Mouse (Mus musculus): ENCODE measurements around the gene Srrm1.

The Srrm1 gene

DNA sequence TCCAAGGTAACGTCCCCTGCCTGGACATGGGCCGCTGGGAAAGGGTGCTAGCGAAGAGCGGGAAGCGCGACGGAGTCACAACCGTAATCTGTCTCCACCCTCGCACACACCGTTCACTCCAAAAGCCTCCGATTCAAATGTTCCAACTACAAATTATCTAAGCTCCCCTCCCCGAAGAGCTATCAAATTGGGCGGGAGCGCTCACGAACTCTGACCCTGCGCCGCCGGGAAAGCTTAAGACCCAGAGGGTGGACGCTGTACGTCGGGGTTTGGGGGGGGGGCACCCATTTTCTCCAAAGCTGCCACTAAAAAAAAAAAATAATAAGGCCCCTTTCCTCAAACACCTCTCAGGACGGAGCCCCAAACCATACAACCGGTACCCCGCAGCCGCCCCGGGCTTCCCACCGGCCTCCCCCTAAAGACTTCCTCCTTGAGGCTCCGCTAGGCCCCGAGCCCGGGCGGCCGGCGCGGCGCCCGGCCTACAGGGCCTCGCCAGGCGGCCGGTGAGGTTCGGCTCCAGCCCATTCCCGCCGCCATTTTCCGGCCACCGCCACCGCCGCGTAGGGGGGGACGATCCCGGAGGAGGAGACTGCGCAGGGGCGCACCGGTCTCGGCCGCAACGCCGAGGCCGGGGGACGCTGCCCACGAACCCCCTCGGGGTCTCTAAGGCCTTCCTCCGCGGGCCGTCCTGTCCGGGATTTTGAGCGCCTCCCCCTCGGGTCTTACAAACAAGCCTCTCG is 625 bp downstream of the Srrm1 start:
- no peak for DNase-seq

DNA sequence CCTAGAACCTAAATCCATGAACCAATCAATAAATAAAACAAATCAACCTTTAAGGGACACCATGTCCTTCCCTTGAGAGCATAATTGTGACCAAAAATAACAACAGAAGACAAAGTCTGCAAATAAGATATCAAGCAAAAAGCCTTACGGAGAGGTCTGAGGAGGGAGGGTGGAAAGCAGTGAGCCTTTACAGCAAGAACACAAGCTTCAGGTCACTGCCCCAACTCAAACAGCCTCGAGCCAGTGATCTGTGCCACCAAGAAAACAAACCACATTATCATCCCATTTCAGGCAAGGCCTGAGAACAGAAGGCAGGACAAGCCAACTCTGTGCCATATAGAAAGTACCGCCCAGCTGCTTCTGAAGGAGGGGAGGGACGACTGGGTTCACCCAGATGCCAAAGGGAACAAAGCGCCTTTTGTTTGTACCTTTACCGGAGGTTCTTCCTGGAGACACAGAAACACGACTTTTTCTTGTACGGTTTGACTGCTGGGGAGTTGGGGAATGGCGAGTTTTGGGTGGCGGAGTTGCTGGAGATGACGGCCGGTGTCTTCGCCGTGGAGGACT is 15.7 kb downstream of the Srrm1 start:
- peak; percentile 89 for DNase-seq

DNA sequence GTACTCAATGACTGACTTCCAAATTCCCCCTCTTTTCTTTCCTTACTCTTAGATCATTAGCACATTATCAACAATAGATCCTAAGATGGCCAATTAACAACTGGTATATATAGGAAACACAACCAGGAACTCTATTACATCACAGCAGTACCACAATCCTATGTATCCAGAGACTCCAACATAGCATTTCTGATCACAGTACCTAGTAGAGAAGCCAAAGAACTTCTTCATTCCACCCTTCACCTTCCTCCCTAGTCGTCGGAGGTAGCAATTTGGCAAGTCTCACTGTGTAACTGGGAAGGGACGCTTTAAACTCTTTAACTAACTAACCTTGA is 17.1 kb downstream of the Srrm1 start:
- DNase-seq, result no peak

DNA sequence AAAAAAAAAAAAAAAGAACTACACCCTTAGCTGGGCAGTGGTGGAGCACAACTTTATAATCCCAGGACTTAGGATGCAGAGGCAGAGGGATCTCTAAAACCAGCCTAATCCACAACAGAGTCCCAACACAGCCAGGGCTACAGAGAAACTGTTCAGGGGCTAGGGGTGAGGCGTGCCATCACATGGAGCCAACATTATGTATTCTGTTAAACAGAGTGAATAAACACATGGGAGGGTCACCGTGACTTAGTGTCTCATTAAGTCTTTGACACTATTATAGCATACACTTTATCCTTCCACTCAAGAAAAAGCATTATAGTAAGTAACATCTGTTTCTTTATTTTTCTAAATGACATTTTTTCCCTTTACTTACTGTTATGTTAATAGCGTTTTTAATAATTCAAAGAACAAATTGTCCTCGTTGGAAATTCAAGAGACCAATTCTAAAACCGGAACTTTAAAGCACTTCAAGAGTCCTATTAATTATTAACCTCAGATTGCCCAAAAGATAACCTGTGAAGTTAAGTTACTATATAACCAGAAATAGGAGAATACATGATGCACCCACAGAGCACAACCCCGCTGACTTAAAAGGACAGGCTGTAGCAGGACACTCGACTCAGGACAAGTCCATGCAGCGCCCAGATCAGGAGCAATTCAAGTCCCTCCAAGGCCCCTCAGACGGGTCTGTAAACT is 17.6 kb downstream of the Srrm1 start:
- DNase-seq, result no peak

DNA sequence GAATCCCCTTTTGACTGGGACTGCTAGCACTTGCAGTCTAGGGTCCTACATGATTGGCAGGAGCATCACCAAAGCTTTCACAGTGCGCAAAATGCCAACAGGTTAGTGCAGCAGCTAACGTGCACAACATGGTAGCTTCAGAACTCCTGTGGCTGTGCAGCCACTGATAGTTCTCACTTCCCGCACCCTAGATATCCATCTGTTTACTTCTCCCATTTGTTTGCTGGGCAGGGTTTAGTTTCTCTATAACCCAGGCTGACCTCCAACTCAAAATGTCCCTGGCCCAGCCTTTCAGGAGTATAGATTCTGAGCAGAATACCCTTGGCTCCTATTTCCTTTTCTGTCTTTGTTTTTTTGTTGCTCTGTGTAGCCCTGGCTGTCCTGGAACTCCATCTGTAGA is 26.7 kb downstream of the Srrm1 start:
- no peak for DNase-seq

DNA sequence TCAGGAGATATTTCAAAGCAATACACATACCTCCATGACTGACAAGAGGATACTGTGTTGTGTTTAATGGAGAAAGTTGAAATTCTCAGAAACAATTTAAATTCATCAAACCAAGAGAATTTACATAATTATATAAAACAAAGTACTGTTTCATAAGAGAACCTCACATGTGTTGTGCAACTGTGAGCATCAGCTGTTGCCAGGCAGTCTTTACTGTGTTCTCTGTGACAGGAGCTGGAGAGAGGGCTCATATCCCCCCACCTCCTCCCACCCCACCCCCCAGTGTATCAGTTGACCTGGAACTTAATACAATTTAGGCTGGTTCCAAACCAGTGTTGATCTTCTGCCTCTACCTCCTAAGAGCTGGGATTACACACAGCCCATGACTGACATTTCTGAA is 27.1 kb downstream of the Srrm1 start:
- DNase-seq, result no peak

DNA sequence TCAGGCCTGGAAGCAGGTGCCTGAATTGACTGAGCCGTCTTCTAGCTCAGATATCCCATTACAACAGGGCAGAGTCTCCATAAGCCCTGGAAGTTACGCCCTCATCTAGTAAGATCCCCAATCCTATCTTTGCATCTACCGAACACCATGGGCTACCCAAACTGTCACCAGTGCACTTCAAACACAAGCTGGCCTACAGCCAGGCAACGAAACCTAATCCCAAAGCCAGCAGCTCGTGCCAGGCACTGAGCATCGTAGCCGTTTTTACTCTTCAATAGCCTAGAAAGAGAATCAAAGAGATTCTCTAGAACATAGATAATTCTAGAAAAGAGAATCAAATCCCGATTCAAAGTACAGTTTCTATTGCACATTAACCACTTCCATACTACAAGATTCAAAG is 30.1 kb downstream of the Srrm1 start:
- no peak for DNase-seq

DNA sequence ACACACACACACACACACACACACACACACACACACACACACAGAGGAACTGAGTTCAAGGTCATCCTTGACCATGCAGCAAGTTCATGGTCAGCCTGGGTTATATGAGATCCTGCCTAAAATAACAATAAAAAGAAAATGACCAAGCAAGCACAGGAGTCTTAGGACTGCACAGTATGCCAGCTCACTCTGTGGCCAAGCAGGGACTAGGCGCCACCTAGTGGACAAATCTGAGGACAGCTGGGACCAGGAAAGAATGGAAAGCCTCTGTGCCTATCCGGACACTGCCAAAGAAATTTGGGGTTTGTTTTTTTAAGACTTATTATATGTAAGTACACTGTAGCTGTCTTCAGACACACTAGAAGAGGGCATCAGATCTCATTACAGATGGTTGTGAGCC is 35.2 kb downstream of the Srrm1 start:
- peak; percentile 96 for DNase-seq

DNA sequence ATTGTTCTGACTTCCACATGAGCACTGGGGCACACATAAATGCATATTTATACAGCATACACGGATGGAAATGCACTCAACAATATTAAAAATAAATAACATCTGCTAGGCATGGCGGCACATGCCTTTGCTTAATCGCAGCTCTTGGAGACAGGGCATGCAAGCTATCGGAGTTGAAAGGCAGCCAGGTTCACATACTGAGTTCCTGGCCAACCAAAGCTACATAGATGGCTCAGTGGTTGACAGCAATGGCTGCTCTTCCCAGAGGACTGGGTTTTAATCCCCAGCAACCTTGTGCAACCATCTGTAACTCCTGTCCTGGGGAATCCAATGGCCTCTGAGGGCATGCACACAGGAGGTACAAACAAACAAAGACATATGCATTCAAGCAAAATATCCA is 35.6 kb downstream of the Srrm1 start:
- DNase-seq, result peak; percentile 92

DNA sequence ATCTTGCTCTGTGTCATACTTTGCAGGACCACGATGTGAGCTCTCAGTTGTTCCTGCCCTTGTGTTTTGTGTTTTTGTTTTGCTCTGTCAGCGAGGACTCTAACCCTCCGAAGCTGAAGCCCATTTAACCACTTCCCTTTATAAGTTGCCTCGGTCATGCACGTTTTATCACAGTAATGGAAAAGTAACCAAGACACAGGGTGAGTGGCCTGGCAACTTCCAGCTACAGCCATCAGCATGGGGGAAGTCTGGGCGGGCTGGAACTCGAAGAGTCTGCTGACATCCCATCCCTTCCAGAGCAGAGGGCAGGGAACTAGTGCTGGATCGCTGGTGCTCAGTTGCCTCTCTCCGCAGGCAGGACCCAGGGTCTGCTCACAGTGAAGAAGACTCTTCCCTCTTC is 37.8 kb downstream of the Srrm1 start:
- peak; percentile 92 for DNase-seq

DNA sequence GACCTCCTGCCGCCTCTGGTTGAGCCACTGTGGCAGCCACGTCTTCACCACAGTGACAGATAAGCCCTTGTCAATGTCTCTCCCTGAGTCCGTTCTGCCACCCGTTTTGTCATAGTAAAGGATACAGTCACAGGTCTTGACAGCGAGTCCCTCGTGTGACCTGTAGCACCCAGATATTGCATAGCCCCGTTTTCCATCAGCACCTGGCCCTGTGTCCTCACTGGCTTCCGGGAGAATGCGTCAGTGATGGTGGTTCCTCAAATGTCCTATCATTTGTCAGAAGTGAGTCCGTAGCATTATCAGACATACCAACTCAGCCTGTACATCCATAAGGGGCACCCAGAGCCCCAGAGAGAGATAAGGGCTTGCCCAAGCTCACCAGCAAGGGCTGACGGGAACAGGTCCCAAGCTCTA is 38.7 kb downstream of the Srrm1 start:
- DNase-seq, result peak; percentile 90

DNA sequence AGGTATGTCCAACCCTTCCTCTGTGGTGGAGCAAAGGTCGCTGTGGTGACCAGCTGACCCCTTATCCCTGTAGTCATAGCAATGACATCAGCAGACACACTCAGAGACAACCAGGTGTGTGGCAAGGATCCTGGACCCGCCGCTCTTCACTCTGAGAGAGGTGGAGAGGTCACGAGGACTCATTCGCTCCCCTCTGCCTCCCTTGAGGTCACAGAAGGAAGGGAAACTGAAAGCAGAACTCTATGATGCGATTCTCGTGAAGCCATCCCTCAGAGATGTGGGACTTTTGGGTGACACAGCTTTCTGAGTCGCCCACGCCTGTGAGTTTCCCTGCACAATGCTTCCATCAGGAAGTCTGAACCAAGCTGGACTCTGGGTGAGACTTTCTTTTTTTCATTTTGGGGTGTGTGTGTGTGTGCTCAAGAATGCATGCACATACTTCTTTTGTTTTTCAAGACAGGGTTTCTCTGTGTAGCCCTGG is 39.3 kb downstream of the Srrm1 start:
- peak; percentile 97 for DNase-seq

DNA sequence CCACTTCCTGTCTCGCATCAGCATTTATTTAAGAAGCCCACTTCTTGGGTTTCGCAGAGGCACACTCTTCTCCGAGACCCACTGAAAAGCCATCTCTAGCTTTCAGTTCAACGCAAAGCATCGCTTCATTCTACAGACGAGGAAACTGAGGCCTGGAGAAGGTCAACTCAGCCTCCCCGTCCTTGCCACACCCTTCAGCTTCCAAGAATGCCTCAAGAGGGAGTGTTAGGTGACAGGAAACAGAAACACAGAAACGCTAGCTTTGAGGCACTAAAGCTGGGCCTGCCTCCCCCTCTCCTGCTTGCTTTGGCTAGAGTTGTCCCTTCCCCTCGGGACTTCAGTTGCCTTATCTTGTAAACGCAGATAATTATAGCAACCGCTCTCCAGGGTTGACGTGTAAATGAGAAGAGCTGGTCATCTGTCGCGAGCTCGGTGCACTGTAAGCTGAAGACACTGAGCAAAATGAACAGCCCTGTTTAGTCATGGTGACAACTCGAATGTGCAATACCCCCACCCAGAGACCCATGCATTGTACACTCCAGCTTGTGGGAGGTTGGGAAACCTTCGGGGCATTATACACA is 39.9 kb downstream of the Srrm1 start:
- DNase-seq, result peak; percentile 99

DNA sequence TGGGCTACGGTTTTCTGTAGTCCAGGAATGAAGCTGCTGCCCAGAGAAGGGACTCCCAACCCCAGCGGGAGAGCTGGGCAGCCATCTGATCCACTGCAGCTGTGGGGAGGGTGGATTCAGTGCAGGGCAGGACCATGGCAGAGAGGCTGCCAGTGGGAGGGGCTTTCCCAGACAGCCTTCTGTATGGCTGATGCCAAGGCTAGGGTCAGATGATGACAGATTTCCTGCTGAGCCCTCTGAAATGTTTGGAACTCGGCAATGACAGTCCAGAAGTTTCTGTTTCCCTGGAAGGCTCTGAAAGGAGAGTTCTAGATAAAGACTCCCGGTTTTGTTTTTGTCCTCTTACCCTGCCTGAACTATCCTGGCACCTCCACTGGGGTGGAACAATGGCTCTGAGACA is 40.4 kb downstream of the Srrm1 start:
- peak; percentile 99 for DNase-seq

DNA sequence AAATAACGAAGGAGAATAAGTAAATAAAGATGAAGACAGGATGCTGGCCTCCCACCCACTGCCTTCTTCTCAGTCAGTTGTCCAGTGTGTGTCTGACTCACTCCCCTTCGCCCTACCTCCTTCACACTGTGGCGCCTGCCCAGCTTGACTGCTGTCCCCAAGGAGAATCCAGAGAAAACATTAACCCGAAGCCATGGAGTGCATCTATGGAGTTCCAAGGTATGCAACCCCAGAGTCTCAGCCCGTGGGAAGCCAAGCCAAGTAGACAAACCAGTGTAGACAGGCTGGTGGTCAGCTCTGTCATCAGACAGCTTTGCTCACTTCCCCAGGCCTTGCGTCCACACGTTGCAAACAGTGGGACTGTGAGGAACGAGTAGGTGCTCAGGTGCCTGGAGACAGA is 42.8 kb downstream of the Srrm1 start:
- no peak for DNase-seq

DNA sequence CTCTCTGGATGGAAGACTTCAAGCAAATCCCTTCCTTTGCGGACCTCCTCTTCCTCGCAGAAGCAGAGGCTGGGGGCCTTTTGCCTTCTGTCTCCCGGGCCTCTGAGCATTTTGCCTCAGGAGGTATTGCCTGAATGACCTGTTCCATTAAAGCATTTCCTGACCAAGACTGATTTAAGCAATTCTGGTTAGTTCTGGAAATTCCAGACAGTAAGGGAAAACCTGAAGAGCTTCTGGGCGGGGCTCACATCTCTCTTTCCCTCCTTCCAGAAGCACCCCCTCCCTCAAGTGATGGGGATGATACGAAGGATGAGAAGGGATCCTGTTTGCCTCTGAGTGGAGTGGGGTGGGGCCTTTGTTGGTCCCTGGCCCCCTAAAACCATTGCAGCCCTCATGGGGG is 43.4 kb downstream of the Srrm1 start:
- DNase-seq, result no peak

DNA sequence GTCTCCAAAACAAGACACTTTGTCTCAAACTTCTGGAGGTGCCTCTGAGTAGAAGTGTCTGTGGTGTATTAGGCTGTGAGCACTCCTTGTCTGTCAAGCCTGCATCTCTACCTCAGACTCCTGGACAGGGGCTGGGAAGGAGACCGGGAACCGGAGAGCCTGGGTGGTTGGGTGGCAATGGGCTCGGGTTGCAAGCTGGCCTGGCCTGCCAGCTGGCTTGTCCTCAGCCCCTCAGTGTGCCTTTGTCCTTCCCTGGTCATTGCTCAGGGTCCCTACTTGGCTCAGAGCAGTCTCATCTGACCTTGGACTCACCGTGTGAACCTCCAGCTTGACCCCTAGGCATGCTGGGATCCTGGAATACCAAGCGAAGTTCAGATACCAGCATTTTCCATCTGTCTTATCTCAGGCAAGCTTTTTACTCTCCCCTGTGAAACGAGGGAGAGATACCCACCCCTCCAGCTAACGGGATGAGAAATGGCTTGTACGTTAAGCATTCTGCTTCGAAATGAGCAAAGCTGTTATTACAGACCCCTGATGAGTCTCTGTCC is 43.9 kb downstream of the Srrm1 start:
- peak; percentile 95 for DNase-seq

DNA sequence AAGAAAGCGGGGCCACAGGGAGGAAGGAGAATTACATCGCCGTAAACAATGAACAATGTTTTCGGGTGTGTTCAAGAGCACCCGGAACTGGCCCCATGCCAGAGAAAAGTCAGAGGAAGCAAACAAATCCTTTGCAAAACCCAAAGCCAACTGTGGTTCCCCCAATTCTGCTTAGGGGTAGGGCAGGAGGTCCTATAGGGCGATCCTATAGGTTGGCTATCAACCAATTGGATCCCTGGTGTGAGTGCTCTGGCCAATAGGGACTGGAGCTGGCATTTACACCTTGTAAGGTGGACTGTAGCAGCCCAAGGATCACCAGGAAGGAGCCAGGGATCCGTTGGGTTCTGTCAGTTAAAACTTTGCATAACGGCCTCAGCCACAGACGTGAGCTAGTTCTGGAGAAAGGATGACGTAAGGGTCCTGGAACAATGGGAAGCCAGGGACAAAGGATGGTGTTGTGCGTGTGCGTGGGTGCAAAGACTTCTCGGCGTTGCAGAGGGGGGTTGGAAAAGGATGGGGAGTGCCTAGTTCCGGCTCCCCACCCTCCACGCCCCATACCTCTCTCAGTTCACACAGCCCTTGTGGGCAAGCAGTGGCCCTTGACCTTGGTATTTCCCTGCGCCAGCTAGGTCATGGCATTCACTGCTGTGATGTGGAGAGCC is 46.0 kb downstream of the Srrm1 start:
- peak; percentile 96 for DNase-seq

DNA sequence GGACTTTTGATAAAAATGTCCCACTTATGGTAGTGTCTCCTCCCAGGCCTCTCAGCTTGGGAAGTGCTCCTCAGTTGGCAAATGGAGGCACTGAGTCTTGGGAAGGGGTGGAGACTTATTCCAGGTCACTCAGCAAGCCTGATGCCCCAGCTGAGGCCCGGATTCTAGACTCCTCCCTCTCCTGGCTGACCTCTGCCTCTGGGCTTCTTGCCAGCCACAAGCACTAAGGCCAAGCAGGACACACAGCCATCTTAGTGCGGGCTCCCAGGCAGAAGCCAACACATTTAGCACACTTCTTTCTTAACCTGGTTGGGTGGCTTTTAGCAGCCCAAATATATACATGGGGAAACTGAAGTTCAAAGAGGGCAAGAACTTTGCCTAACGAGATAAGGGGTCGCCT is 46.6 kb downstream of the Srrm1 start:
- peak; percentile 98 for DNase-seq

DNA sequence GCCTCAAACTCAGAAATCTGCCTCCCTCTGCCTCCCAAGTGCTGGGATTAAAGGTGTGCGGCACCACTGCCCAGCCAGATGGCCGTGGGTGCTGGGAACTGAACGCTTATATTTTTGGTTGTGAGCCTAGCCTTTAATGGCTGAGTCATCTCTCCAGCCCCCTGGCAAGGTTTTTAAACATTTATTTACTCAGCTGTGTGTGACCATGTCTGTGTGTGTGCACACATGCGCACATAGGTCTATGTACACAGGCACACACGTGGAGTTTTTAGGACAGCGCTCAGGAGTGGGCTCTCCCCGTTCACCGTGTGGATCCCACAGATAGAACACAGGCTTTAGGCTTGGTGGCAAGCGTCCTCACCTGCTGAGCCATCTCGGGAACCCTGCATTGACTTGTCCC is 50.9 kb downstream of the Srrm1 start:
- no peak for DNase-seq

DNA sequence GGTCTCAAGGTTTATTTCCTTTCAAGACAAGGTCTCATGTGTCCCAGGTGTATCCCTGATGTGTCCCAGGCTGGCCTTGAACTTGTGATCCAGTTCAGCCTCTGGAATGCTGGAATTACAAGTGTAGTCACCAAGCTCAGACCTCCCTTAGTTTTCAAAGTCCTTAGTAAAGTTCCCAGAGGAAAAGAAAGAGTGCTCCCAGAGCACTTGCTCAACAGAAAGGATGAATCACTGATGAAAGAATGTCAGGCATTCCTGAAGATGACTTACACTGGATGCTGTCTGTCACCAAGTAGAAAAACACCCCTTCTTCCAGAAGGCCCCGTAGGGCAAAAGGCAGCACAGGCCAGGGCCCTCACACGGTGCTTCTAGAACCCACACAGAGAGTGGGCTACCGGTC is 52.0 kb downstream of the Srrm1 start:
- DNase-seq, result no peak

DNA sequence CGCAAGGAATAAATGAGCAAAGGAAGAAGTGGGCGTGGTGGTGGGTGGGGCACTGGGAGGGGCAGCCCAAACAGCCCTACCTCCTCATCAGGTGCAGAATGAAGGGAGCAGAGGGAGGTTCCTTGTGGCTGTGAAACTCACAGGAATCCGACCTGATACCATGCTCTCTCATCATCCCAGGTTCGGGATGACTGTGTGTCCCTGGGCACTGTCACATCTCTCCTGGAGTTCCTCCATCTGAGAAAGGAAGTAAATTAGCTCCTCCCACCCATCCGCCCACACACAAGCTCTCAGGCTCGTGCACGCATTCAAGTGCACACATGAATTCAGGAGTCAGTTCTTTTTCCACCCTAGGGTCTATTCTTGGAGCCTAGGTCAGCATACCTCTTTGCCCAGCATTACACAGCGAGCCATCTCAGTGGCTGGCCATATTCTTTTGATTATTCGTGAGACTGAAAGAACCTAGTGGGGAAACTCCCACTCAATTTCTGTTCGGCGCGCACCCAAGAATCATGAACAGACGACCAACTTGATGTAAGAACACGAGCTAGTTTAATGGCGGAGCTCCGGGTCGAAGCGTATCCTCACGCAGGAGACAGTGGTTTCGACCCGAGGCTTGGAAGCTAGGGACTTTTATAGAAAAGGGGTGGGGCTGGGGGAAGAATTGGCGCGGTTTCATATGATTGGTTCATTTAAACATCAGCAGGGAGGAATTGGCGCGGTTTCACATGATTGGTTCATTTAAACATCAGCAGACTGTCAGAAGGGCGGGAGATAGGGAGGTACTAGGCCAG is 52.7 kb downstream of the Srrm1 start:
- no peak for DNase-seq

All from heart, adult 11 months (tissue).